Mouse (Mus musculus) E14TG2a.4 (cell line): ENCODE measurements around the gene Sh3d21.

Experiments
- H3K27me3 ChIP-seq: 2 replicates; pipeline ENCODE4 v1.6.1; 2014; ENCODE audit warnings: low read length, control low read depth; ENCODE audit not compliant: insufficient read depth
- H3K36me3 ChIP-seq: 2 replicates; pipeline ENCODE4 v1.6.1; 2014; ENCODE audit warnings: low read length, control low read depth; ENCODE audit not compliant: insufficient read depth
- H3K4me1 ChIP-seq: replicated peaks from 2 replicates; pipeline ENCODE4 v1.6.1; 2014; ENCODE audit warnings: low read depth, low read length, control low read depth
- H3K4me3 ChIP-seq: replicated peaks from 2 replicates; pipeline ENCODE4 v1.5.1; 2014; ENCODE audit warnings: mild to moderate bottlenecking, low read length
- H3K9me3 ChIP-seq: 2 replicates; pipeline ENCODE4 v1.6.1; 2014; ENCODE audit warnings: low read length, control low read depth
- CTCF ChIP-seq: conservative IDR thresholded peaks from 2 replicates; pipeline ENCODE4 v1.5.1; 2014; ENCODE audit warnings: low read length
- NANOG ChIP-seq: IDR thresholded peaks from 2 replicates; pipeline ENCODE4 v1.6.1; 2014; ENCODE audit warnings: borderline replicate concordance, low read length, mixed read lengths
- POU5F1 ChIP-seq: IDR thresholded peaks from 2 replicates; pipeline ENCODE4 v1.6.1; 2014; ENCODE audit warnings: low read length, borderline replicate concordance

Gene Sh3d21

GRCm38 (mm10) chr4:126131290-126132121, 31.8 kb downstream of the Sh3d21 start:
- H3K36me3 ChIP-seq: peaks cover 98% of the 10 kb centered on the region
- H3K9me3 ChIP-seq: no peaks in the 10 kb centered on the region
- TF ChIP-seq NANOG (no peak), POU5F1 (no peak), CTCF (no peak)

GRCm38 (mm10) chr4:126130502-126130901, 32.8 kb downstream of the Sh3d21 start:
- peaks cover 36% of the 10 kb centered on the region for H3K4me1 ChIP-seq
- H3K36me3 ChIP-seq: peaks cover 99% of the 10 kb centered on the region
- H3K4me3 ChIP-seq: no peak overlapping the region
- H3K9me3 ChIP-seq: no peaks in the 10 kb centered on the region
- no peaks in the 10 kb centered on the region for H3K27me3 ChIP-seq
- TF ChIP-seq CTCF (no peak), NANOG (no peak), POU5F1 (no peak)

More at GRCm38 (mm10) chr4:126131290-126132121, 31.8 kb downstream of the Sh3d21 start:
- Histone ChIP-seq H3K4me3 (no peak overlapping the region), H3K4me1 (peaks cover 40% of the 10 kb centered on the region), H3K27me3 (no peaks in the 10 kb centered on the region)

GRCm38 (mm10) chr4:126123309-126124040, 39.8 kb downstream of the Sh3d21 start:
- H3K4me1 ChIP-seq: peaks cover 8% of the 10 kb centered on the region
- no peaks in the 10 kb centered on the region for H3K27me3 ChIP-seq
- no peak for TF ChIP-seq CTCF
- no peak for TF ChIP-seq NANOG
- no peak for TF ChIP-seq POU5F1
- H3K4me3 ChIP-seq: no peak overlapping the region
- no peaks in the 10 kb centered on the region for H3K9me3 ChIP-seq
- peaks cover 69% of the 10 kb centered on the region for H3K36me3 ChIP-seq

GRCm38 (mm10) chr4:126120506-126120905, 42.8 kb downstream of the Sh3d21 start:
- Histone ChIP-seq H3K4me1 (peaks cover 26% of the 10 kb centered on the region), H3K4me3 (no peak overlapping the region), H3K27me3 (no peaks in the 10 kb centered on the region), H3K36me3 (peaks cover 63% of the 10 kb centered on the region), H3K9me3 (no peaks in the 10 kb centered on the region)
- TF ChIP-seq POU5F1: no peak
- no peak for TF ChIP-seq CTCF
- no peak for TF ChIP-seq NANOG

GRCm38 (mm10) chr4:126120052-126120451, 43.2 kb downstream of the Sh3d21 start:
- H3K9me3 ChIP-seq: no peaks in the 10 kb centered on the region
- no peak overlapping the region for H3K4me3 ChIP-seq
- peaks cover 60% of the 10 kb centered on the region for H3K36me3 ChIP-seq
- TF ChIP-seq NANOG: no peak
- TF ChIP-seq CTCF: no peak
- no peak for TF ChIP-seq POU5F1
- no peaks in the 10 kb centered on the region for H3K27me3 ChIP-seq
- H3K4me1 ChIP-seq: peaks cover 28% of the 10 kb centered on the region

GRCm38 (mm10) chr4:126119051-126119450, 44.2 kb downstream of the Sh3d21 start:
- TF ChIP-seq POU5F1 (no peak), NANOG (no peak), CTCF (no peak)
- Histone ChIP-seq H3K27me3 (no peaks in the 10 kb centered on the region), H3K4me3 (no peak overlapping the region), H3K36me3 (peaks cover 54% of the 10 kb centered on the region), H3K9me3 (no peaks in the 10 kb centered on the region), H3K4me1 (peaks cover 34% of the 10 kb centered on the region)

GRCm38 (mm10) chr4:126118651-126119050, 44.6 kb downstream of the Sh3d21 start:
- Histone ChIP-seq H3K4me1 (peaks cover 37% of the 10 kb centered on the region), H3K27me3 (no peaks in the 10 kb centered on the region), H3K9me3 (no peaks in the 10 kb centered on the region), H3K36me3 (peaks cover 50% of the 10 kb centered on the region), H3K4me3 (no peak overlapping the region)
- no peak for TF ChIP-seq CTCF
- no peak for TF ChIP-seq POU5F1
- no peak for TF ChIP-seq NANOG

- Histone ChIP-seq H3K36me3 (peaks cover 44% of the 10 kb centered on the region), H3K4me1 (peaks cover 43% of the 10 kb centered on the region), H3K27me3 (no peaks in the 10 kb centered on the region), H3K4me3 (no peak overlapping the region), H3K9me3 (no peaks in the 10 kb centered on the region)
- TF ChIP-seq NANOG (no peak), POU5F1 (no peak), CTCF (no peak)
Observed at GRCm38 (mm10) chr4:126117116-126117515, 46.2 kb downstream of the Sh3d21 start.
